Mouse (Mus musculus): ENCODE data around the gene Cyb561d2. TPM values are rescaled to one million over a fixed set of nuclear protein-coding genes. Genes with fewer than 3 reads are reported as not detected.
"Not testable (repeated sequence)": the region's sequence is repeated elsewhere in the genome, so short reads cannot be mapped to it uniquely, and the experiment has no call there.

Cyb561d2 gene
- total RNA-seq, 2 experiments from 2014 or later, result 13.2 to 21.2 TPM

- no peak for ATAC-seq (replicated peaks; ENCODE audit: poor library complexity, severe bottlenecking)
Observed at GRCm38 (mm10) chr9:107572327-107572662, 30.3 kb upstream of the Cyb561d2 start.

- no peak for ATAC-seq (replicated peaks; ENCODE audit: poor library complexity, severe bottlenecking)
Observed at GRCm38 (mm10) chr9:107571534-107572326, 29.7 kb upstream of the Cyb561d2 start.

GRCm38 (mm10) chr9:107570845-107571244 is 28.9 kb upstream of the Cyb561d2 start:
- ATAC-seq (replicated peaks; ENCODE audit: poor library complexity, severe bottlenecking), result no peak

GRCm38 (mm10) chr9:107570016-107570415 is 28.0 kb upstream of the Cyb561d2 start:
- ATAC-seq (replicated peaks; ENCODE audit: poor library complexity, severe bottlenecking), result no peak

- ATAC-seq (replicated peaks; ENCODE audit: poor library complexity, severe bottlenecking), result peak; percentile 34
Observed at GRCm38 (mm10) chr9:107569270-107569669, 27.3 kb upstream of the Cyb561d2 start.

GRCm38 (mm10) chr9:107568331-107569261 is 26.6 kb upstream of the Cyb561d2 start:
- peak; percentile 55 for ATAC-seq (replicated peaks; ENCODE audit: poor library complexity, severe bottlenecking)

- no peak for ATAC-seq (replicated peaks; ENCODE audit: poor library complexity, severe bottlenecking)
Observed at GRCm38 (mm10) chr9:107567702-107568319, 25.8 kb upstream of the Cyb561d2 start, which contains the start of gene Hyal2. Hyal2 (plus strand) TSS chr9:107567945.

GRCm38 (mm10) chr9:107566855-107567254 is 24.9 kb upstream of the Cyb561d2 start:
- ATAC-seq (replicated peaks; ENCODE audit: poor library complexity, severe bottlenecking), result no peak

- 0 out of 2 replicates have a peak, but pooled peaks have one; percentile 17 for ATAC-seq (replicated peaks; ENCODE audit: poor library complexity, severe bottlenecking)
Observed at GRCm38 (mm10) chr9:107566041-107566709, 24.2 kb upstream of the Cyb561d2 start.

- ATAC-seq (replicated peaks; ENCODE audit: poor library complexity, severe bottlenecking), result not testable (repeated sequence)
Observed at GRCm38 (mm10) chr9:107565556-107565955, 23.6 kb upstream of the Cyb561d2 start.

GRCm38 (mm10) chr9:107563029-107563581 is 21.1 kb upstream of the Cyb561d2 start, which contains the start of gene Tusc2:
Tusc2 (plus strand) TSS chr9:107563255.
- ATAC-seq (replicated peaks; ENCODE audit: poor library complexity, severe bottlenecking), result peak; percentile 94

- ATAC-seq (replicated peaks; ENCODE audit: poor library complexity, severe bottlenecking), result no peak
Observed at GRCm38 (mm10) chr9:107556346-107556745, 14.4 kb upstream of the Cyb561d2 start.

- no peak for ATAC-seq (replicated peaks; ENCODE audit: poor library complexity, severe bottlenecking)
Observed at GRCm38 (mm10) chr9:107555701-107556100, 13.7 kb upstream of the Cyb561d2 start.

- ATAC-seq (replicated peaks; ENCODE audit: poor library complexity, severe bottlenecking), result peak; percentile 41
Observed at GRCm38 (mm10) chr9:107555031-107555457, 13.1 kb upstream of the Cyb561d2 start.

- peak; percentile 79 for ATAC-seq (replicated peaks; ENCODE audit: poor library complexity, severe bottlenecking)
Observed at GRCm38 (mm10) chr9:107554319-107554825, 12.4 kb upstream of the Cyb561d2 start.

- no peak for ATAC-seq (replicated peaks; ENCODE audit: poor library complexity, severe bottlenecking)
Observed at GRCm38 (mm10) chr9:107553541-107554318, 11.7 kb upstream of the Cyb561d2 start.

GRCm38 (mm10) chr9:107552690-107553393 is 10.8 kb upstream of the Cyb561d2 start:
- ATAC-seq (replicated peaks; ENCODE audit: poor library complexity, severe bottlenecking), result no peak

- no peak for ATAC-seq (replicated peaks; ENCODE audit: poor library complexity, severe bottlenecking)
Observed at GRCm38 (mm10) chr9:107551890-107552355, 9.9 kb upstream of the Cyb561d2 start.

All from granulocyte monocyte progenitor cell, adult 5-6 weeks (primary cell).